Mouse (Mus musculus): ENCODE measurements around the gene Prune1.

Gene Prune1

DNA sequence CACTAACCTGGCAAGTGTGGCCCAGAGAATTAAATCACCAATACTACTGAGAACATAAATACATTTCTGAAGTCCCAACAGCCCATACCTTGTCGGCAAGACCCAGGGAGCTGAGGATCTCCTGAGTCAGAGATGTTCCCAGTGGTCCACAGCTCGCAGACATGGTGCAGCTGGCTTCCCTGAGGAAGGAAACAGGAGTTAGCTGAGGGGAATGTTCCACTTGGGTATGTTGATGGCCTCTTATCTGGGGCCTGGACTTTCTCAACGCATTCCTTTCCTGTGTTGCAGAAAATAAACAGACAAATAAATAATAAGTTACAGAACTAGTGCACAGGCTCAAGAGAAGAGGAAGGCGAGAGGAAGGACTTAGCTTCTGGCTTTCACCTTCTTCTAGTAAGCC is 24.4 kb upstream of the Prune1 start:
- in situ Hi-C loops (cut with MboI, MseI): no loop called here

DNA sequence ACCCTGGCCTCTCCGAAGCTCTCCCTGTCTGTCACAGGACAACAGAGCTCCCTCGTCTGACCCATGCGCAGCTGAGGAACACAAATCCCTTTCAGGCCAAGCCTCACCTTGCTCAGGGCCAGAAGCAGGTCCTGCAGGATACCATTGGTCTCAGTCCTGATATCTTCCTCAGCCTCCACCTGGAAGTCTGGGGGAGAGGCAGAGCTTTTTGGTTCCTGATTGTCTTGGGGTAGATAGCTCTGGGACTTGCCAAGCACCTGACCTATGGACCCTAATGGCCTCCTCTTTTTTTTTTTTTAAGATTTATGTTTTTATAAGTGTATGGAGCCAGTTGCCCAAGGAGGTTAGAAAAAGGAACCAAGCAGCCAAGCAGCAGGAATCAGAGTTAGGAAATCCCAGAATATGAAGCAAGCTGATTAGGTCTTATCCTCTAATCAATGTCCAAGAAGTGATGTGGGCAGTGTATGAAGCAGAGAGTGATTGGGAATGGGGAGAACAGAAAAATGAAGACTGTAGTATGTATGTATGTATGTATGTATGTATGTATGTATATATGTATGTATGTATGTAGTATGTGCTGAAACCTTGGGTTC is 19.4 kb upstream of the Prune1 start:
- in situ Hi-C loops (cut with MboI, MseI): no loop called here

DNA sequence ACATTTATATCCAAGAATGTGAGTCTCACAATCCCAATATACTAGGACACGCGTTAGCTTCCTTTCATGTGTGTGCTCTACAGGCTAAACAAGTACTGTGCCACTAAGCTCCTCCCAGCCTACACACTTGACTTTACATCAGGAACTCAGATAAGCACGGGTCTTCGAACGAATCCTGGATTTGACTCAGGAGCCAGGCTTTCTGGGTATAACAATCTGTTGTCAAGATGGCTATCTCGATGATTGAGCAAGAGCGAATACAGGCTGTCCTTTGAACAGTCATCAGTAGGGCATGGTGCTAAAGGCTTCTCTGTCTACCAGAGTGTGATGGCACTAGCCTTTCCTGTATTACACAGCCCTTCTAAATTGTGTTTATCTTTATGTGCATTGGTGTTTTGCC is 16.1 kb upstream of the Prune1 start:
- in situ Hi-C loops (cut with MboI, MseI): no loop called here

DNA sequence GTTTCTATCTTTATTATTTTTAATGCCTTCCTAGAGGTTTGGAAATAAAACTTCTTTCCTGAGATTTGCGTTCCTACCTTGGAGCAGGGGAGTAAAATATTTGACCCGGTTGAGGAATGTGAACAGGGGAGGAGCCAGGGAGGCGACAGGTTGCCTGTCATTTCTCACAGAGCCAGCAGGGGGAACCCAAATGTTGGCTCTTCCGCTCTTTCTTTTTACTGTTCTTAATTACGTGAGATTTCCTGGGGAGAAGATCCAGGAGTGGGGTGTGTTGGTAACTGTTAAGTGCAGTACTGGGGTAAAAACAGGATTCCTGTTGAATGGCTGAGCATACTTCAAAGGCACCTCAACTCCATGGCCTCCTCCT is 14.2 kb upstream of the Prune1 start:
- in situ Hi-C loops (cut with MboI, MseI): no loop called here

DNA sequence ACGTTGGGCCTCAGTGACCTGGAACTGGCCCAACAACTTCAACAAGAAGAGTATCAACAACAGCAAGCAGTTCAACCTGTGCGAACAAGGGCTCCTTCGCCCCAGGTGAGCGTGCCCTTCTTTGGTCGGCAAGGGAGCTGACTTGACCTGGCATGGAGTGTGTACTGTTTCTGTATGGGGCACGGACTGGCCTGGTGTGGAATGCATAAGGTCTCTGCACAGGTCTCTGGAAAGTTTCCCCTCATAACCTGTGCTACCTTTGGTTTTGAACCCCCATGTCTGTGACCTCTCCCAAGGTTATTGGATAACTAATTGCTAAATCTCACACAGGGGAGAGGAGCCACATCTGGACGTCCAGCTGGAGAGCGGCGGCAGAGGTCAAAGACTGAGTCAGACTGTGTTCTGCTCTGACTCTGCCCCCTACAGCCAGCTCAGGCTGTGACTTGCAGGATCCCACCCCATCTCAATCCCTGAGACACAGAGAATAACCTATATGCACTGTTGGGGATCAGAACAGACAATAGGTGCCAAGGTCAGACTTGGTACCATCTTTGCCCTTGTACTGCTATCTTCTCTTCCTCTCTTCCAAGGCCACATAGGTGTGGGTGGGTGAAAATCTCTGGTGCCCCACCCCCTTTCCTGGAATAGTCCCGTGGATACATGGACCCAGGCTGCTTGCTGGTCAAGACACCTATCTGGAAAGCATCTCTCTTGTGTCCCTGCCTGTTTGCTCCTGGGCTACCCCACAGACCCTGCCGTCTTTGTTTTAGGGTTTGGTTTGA is 13.6 kb upstream of the Prune1 start:
- in situ Hi-C loops (cut with MboI, MseI): no loop called here

DNA sequence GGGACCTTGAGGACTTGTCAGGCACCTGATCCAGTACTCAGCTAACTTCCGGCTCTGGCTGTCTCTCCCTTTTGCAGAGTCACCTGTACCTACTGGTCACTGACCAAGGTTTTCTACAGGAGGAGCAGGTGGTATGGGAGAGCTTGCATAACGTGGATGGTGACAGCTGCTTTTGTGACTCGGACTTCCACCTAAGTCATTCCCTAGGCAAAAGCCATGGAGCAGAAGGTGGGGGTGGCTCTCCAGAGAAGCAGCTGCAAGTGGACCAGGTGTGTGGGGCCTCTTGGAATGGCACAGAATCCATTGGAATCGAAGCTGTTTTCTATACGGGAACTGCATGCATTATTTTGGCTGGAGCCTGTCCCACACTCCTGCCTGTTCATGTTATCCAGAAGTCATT is 12.8 kb upstream of the Prune1 start:
- in situ Hi-C loops (cut with MboI, MseI): no loop called here

DNA sequence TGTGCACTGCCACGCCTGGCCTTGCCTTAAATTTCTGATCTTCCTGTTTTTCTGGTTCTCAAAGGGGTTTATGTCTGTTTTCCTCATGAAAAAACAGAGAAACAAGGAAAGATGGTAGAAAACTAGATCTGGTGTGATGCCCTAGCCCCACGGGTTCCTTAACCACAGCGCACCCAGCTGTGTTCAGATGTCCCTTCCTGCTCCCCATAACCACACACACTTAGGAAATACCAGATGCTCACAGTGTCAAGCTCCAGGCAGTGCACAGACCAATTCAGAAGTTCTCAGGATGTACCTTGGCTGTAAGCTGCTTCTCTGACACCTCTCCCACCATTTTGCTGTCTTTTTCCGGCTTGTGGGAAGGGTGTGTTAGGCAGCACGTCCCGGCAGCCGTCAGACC is 12.4 kb upstream of the Prune1 start:
- in situ Hi-C loops (cut with MboI, MseI): no loop called here

DNA sequence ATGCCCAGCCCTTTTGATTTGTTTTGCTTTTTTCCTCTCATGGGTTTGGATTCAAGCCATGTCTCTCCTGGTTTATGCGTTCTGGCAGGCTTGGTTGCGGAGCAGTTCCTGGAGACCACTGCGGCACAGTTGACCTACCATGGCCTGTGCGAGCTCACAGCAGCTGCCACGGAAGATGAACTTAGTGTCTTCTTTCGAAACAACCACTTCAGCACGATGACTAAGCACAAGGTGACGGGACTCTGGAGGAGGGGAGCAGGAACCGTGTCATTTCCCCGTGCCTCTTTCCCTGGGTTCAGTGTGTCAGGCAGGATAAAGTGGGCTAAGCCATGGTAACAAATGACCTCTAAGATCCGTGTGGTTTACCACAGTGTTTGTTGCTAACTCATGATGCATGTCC is 11.7 kb upstream of the Prune1 start:
- in situ Hi-C loops (cut with MboI, MseI): no loop called here

DNA sequence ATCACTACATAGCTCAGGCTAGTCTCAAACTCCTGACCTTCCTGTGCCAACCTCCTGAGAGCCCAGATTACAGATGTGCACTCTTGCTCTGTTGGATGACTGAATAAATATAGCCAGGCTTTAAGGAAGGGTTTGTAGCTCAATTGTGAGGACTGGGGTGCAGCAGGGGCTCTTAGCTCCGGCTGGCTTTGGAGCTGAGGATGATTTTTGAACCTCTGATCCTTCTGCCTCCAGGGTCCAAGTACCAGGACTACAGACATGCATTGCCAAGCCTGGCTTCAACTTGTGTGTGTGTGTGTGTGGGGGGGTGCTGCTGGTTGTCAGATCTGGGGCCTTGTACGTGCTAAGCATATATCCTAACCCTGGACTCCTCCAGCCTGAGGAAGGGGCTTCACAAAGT is 11.0 kb upstream of the Prune1 start:
- in situ Hi-C loops (cut with MboI, MseI): no loop called here

DNA sequence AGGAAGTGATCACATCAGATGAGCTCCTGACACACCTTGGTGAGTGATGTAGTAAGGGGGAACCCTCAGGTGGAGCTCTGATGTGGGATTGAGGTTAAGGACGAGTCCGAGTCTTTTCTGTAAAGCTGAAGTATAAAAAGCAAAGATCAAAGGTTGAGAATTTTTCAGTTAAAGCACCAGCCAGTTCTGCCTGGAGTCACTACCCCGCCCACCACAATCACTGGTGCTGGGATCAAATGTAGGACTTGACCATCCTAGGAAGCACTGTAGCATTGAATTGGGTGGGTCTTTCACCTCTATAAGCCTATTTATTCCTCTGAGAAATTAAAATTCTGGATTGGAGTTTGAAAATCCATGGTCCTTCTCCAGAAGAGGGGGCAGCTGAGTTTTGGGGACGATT is 9.2 kb upstream of the Prune1 start:
- in situ Hi-C loops (cut with MboI, MseI): no loop called here

DNA sequence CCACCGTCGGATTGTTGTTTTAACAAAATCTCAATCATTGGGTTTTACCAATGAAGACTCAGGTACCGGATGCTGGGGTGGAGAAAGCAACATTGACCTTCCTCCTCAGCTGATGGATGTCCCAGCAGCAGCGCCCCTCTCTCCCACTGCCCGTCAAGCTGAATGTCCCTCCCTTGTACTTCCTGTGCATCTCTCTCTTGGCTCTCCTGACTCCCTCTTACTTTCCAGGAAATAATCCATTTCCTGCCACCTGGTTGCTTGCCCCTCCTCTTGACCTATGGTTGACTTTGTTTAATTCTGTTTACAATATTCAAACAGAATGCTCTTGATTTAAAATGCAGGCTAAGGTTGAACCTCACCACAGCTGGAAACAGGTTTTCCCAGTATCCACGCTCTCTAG is 8.3 kb upstream of the Prune1 start:
- in situ Hi-C loops (cut with MboI, MseI): no loop called here

DNA sequence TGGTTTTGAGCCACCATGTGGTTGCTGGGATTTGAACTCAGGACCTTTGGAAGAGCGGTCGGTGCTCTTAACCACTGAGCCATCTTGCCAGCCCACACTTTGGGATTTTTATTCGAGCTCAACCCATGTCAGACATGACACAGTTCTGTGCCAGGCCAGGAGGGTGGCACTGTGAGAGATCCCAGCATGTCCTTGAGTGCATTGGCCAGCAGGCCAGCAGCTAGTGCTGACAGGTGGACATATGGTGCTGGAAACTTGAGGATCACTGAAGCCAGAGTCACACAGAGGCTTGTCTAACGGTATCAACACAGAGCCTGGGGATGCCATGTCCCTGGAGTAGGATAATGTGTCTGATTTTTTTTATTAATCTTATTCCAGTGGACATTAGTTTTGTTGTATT is 7.5 kb upstream of the Prune1 start:
- in situ Hi-C loops (cut with MboI, MseI): no loop called here

DNA sequence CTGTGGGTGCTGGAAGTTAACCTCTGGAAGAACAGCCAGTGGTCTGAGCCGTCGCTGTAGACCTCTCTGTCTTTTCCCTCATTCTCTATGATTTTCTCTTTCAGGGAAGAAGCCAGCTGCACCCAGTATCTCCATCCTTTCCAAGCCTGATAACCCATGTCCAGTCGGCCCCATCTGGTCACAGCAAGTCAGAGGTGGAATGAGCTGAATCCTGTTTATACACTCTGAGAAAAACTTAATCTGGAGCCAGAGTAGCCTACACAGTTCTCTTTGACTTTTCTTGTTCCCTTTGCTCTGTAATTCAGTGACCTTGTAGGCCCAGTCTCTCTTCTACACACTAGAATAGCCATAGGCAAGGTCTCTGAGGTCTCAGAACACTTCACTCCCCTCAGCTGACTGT is 5.7 kb upstream of the Prune1 start:
- in situ Hi-C loops (cut with MboI, MseI): no loop called here

DNA sequence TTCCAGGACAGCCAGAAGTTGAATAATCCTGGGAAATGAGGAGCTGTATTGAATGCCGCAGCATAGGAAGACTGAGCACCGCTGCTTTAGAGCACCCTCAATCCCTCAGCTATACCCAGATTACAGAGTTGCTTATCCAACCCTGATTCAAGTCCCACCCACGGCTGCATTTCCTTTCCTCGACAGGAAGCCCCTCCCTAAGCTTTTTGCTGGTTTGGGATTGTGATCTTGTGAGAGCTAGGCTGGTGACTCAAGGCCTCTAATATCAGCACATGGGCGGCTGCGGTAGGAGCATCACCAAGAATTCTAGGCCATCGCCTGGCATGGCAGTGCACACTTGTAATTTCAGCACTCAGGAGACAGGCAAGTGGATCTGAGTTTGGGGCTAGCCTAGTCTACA is 4.6 kb upstream of the Prune1 start:
- in situ Hi-C loops (cut with MboI, MseI): no loop called here

DNA sequence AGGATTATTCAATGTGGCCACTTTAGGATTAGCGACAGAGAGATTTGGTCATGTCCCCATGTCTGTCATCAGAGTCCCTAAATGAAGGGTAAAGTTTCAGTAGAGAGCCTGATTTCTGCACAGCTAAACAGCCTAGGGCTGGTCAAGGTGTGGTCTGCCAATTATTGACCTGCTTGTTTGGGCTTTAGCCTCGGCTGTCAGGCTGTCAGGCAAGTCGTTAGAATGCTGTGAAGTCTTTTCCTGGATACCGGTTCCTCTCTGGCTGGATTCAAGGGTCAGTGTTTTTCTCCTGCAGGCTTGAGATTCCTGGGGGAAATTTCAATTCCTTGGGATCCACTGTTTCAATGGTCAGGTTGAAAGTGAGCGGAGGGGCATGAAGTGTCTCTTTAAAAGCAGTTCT is 4.1 kb upstream of the Prune1 start:
- in situ Hi-C loops (cut with MboI, MseI): no loop called here

DNA sequence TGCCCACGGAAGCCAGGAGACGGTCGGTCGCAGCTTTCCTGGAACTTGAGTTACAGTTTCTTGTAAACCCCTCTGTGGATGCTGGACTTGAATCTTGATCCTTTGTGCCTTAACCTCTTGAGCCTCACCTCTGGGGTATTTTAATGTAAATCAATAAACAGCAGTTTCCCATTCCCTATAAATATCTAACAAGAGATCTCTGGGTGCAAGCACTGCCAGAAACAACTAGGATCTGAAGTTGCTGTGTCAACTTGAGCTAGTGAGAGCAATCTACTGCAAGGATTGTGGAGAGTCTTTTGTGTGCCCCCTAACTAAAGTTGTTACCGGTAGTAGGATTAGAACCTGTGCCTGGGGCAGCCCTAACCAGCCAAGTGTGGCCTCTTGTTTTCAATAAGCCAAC is 3.5 kb upstream of the Prune1 start:
- in situ Hi-C loops (cut with MboI, MseI): no loop called here

DNA sequence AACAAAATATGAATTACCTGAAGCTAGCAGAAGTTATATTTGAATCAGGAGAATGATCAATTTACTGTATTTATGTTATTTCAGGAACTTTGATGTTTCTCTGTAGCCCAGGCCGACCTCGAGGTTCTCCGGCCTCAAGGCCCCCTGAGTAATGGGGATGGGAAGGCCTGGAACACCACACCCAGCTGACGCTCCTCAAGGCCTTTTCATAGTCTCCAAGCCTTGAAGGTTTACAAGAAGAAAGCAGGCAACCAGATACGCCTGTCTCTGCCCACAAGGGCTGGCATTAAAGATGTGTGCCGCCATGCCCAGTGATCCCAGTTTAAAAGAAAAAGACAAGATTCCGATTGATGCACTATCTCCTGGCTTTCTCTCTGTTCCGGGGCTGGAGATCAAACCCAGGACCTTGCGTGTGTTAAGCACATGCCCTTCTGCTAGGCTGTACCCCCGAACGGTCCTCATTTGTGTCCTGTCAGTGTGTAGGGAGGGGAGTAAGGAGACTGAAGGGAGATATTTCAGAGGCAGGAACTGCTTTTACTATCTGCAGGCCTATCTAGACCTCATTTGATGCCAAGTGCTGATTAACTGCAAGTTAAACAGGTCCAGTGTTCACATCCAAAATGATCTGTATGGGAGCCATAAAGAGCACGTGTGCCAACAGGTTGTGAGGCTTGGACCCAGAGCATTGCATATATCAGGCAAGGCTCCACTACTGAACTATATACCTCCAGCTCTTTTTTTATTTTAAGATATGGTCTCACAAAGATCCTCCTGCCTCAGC is 2.8 kb upstream of the Prune1 start:
- in situ Hi-C loops (cut with MboI, MseI): no loop called here

DNA sequence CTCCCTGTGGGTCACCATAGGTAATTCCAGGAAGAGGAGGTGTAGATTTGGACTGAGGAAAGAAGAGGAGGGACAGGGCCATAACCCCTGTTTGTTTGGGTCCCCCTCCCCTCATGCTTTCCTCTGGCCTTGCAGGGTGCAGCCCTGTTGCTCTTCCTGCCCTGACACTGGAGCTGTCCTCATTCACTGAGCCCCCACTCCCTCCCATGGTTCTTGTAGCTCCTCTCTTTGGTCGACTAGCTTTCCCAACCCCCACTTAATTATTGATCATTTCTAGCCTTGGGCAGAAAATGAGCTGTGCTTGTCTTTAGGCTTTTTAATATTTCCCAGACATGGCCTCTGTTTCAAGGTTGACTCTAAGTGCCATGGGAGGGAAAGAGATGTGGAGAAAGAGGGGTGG is 2.2 kb upstream of the Prune1 start:
- in situ Hi-C loops (cut with MboI, MseI): no loop called here

DNA sequence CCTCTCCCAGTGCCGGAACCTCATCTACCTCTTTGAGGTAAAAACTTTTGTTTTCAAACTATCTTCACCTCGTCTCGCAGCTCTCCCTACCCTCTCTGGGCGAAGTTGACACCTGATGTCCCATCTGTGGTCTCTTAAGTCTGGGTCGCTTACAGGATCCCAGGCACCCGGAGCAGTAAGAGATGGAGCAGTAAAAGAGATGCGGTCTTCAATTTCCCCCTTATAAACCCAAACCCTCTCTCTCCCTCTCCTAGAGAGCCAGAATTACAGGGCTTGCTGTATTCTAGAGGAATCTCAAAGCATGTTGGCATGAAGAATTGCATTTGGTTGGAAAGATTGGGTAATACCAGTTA is 1.7 kb upstream of the Prune1 start:
- in situ Hi-C loops (cut with MboI, MseI): no loop called here

DNA sequence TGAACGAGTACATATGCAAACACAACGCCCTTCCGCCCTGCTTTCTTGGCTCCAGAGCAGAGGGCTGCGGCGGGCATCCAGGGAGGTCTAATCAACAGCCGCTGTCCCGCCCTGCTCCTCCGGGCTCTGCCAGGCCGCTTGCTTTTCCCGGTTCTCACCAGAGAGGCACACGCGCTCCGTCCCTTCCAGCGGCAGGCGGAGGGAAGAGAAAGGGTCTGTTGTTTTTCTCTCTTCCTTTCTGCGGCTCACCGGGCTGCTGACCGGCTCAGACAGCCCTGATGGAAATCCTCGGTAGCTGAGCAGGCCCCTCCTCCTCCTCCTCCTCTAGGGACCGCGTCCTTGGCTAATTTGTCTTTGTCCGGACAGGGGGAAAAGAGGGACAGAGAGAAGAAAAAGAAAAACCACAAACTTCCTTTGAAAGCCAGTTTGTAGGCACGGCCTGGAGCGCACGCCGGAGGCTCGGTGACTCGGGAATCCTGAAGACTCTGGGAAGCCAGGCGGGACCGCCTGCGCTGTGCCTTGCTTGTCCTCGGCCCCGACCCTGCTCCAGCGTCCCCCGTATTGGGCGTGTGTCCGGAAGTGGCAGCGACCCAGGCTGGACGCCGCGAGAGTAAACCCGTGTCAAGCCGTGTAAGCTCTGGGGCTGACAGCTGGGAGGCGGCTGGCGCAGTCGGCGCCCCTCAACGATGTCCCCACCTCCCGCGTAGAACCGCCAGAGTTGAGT is 1.2 kb upstream of the Prune1 start:
- in situ Hi-C loops (cut with MboI, MseI): no loop called here

DNA sequence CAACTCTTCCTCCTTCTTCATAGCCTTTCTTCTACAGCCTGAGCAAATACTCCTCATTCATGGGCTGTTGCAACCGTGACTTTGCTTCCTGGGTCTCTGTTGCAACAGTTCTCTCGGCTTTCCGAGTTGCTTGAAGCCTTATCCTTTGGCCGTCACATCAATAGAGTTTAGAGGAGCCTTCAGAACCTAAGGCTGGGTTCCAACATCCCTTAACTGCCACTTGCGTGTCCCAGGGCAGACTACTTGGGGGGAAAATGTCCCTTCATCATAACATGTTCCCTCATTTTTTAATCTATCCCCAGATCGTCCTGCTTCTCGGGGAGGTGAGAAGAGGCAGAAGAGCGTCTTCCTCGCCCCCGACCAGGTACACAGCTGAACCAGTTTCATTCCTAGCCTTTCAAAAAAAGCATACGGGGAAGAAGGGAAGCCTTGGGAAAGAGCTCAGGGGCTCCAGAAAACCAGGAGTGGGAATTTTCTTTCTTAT is 547 bp upstream of the Prune1 start:
- in situ Hi-C loops (cut with MboI, MseI): no loop called here

DNA sequence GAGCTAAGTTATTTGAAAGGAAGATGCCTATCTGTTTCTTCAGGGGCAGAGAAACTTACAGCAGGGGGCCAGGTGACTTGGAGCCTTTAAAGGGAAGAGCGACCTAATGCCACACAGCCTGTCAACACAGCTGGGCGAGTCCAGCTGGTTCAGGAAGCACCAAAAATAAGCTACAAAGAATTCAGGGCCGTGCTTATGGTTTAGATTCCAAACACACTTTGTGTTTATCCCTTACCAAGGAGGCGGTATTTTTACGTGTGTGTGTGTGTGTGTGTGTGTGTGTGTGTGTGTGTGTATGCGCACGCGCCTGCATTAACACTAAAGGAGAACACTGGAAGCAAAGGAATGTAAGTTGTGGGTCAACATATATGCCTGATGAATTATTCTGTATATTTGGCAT is 1.1 kb downstream of the Prune1 start:
- in situ Hi-C loops (cut with MboI, MseI): no loop called here

All from T-helper 1 cell (primary cell).